Mouse (Mus musculus) retina, embryonic 14.5 days (tissue): ENCODE data around the gene Zfp967.
"Not testable (repeated sequence)": the region's sequence is repeated elsewhere in the genome, so short reads cannot be mapped to it uniquely, and the experiment has no call there.

Experiments used
- DNase-seq: peaks from one replicate; pipeline ENCODE4 v3.0.0-alpha.2; 2015; ENCODE audit warnings: low spot score

Gene Zfp967

DNA sequence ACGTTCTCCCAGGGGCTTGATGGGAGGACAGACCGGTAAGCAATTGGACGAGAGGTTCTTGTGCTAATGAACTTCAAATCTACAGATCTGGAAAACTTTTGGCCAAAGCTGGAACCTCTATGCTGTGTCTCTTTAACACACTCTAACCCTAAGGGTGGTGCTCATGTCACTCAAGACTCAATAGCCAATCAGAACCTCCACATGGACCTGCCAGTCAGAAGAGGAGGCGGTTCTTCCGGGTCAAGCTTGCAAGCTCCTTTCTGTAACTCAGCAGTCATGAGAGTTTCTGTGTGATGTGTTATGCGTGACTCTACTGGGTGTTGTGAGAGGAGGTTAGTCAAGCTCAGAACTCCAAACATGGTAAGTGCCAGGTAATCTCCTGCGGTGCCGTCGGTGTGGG, at the start of gene Zfp967:
Zfp967 (plus strand) TSS at position 301 of the 400 bp plus-strand sequence.
- DNase-seq = not testable (repeated sequence)

DNA sequence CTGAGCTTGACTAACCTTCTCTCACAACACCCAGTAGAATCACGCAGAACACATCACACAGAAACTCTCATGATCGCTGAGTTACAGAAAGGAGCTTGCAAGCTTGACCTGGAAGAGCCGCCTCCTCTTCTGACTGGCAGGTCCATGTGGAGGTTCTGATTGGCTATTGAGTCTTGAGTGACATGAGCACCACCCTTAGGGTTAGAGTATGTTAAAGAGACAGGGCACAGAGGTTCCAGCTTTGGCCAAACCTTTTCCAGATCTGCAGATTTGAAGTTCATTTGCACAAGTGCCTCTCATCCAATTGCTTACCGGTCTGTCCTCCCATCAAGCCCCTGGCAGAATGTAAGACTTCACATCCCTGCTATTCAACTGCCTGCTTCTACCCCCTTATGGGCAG, 34.2 kb upstream of the Zfp967 start, which contains the start of gene Gm14434:
Gm14434 (minus strand) TSS at position 101 of the 400 bp plus-strand sequence.
- DNase-seq = not testable (repeated sequence)
